Mouse (Mus musculus): ENCODE measurements around the gene Apoe. TPM values are rescaled to one million over a fixed set of nuclear protein-coding genes. Genes with fewer than 3 reads are reported as not detected.
"Not testable (repeated sequence)": the region's sequence is repeated elsewhere in the genome, so short reads cannot be mapped to it uniquely, and the experiment has no call there.

The Apoe gene
- total RNA-seq, 2 experiments from 2014 or later: 1,225 to 1,306 TPM

- DNase-seq (ENCODE audit: low spot score in 2 of 2): no peak
Measured at GRCm38 (mm10) chr7:19694336-19695212, 4.4 kb downstream of the Apoe start.

- peak in 1 of 2 experiments; percentile 53 for DNase-seq (ENCODE audit: low spot score in 2 of 2)
Measured at GRCm38 (mm10) chr7:19693421-19693820, 5.6 kb downstream of the Apoe start.

GRCm38 (mm10) chr7:19691873-19692865 is 6.8 kb downstream of the Apoe start, which contains the start of gene Apoc1:
Gene Apoc1 (minus strand): TSS chr7:19692660.
- DNase-seq (ENCODE audit: low spot score in 2 of 2): no peak

- DNase-seq (ENCODE audit: low spot score in 2 of 2): no peak
Measured at GRCm38 (mm10) chr7:19691434-19691833, 7.6 kb downstream of the Apoe start.

GRCm38 (mm10) chr7:19690845-19691244 is 8.1 kb downstream of the Apoe start:
- DNase-seq (ENCODE audit: low spot score in 2 of 2): no peak

- no peak for DNase-seq (ENCODE audit: low spot score in 2 of 2)
Measured at GRCm38 (mm10) chr7:19688611-19689010, 10.4 kb downstream of the Apoe start.

GRCm38 (mm10) chr7:19688101-19688500 is 10.9 kb downstream of the Apoe start:
- no peak for DNase-seq (ENCODE audit: low spot score in 2 of 2)

GRCm38 (mm10) chr7:19686927-19687583 is 11.9 kb downstream of the Apoe start:
- DNase-seq (ENCODE audit: low spot score in 2 of 2): not testable (repeated sequence)

- DNase-seq (ENCODE audit: low spot score in 2 of 2): no peak
Measured at GRCm38 (mm10) chr7:19686521-19686920, 12.5 kb downstream of the Apoe start.

GRCm38 (mm10) chr7:19685374-19685773 is 13.6 kb downstream of the Apoe start:
- DNase-seq (ENCODE audit: low spot score in 2 of 2): no peak

- no peak for DNase-seq (ENCODE audit: low spot score in 2 of 2)
Measured at GRCm38 (mm10) chr7:19683771-19684201, 15.2 kb downstream of the Apoe start.

- no peak for DNase-seq (ENCODE audit: low spot score in 2 of 2)
Measured at GRCm38 (mm10) chr7:19682979-19683378, 16.0 kb downstream of the Apoe start.

- peak; percentile 46 to 63 for DNase-seq (ENCODE audit: low spot score in 2 of 2)
Measured at GRCm38 (mm10) chr7:19681202-19681694, 17.7 kb downstream of the Apoe start, which contains the start of the genes Gm44805 and Apoc4. Gene Gm44805 (minus strand): TSS chr7:19681423. Gene Apoc4 (minus strand): TSS chr7:19681479.

GRCm38 (mm10) chr7:19680702-19681101 is 18.3 kb downstream of the Apoe start:
- DNase-seq (ENCODE audit: low spot score in 2 of 2): no peak

GRCm38 (mm10) chr7:19678901-19679300 is 20.1 kb downstream of the Apoe start:
- DNase-seq (ENCODE audit: low spot score in 2 of 2): no peak

GRCm38 (mm10) chr7:19677872-19678271 is 21.1 kb downstream of the Apoe start, which contains the start of gene Apoc2:
Gene Apoc2 (minus strand): TSS chr7:19677941.
- no peak for DNase-seq (ENCODE audit: low spot score in 2 of 2)

- DNase-seq (ENCODE audit: low spot score in 2 of 2): no peak
Measured at GRCm38 (mm10) chr7:19676662-19677061, 22.3 kb downstream of the Apoe start.

GRCm38 (mm10) chr7:19675824-19676223 is 23.2 kb downstream of the Apoe start:
- no peak for DNase-seq (ENCODE audit: low spot score in 2 of 2)

- no peak for DNase-seq (ENCODE audit: low spot score in 2 of 2)
Measured at GRCm38 (mm10) chr7:19673083-19673699, 25.8 kb downstream of the Apoe start.

- no peak for DNase-seq (ENCODE audit: low spot score in 2 of 2)
Measured at GRCm38 (mm10) chr7:19671511-19671910, 27.5 kb downstream of the Apoe start.

All from adrenal gland, adult 18-20 months (tissue).